Mouse (Mus musculus) limb, embryonic 14.5 days (tissue): ENCODE data around the gene Pear1. TPM values are rescaled to one million over a fixed set of nuclear protein-coding genes. Genes with fewer than 3 reads are reported as not detected.

Source experiments
- ATAC-seq: fragments of 200-750 bp; cut with Nextera tagmentation; 2 replicates; pipeline ENCODE4 v1.8.0; 2017; ENCODE audit warnings: low read depth, moderate number of reproducible peaks, moderate TSS enrichment; ENCODE audit not compliant: low FRiP score
- DNase-seq: peaks from one replicate; pipeline ENCODE4 v3.0.0-alpha.2; 2015; ENCODE audit warnings: low spot score
- H3K27ac ChIP-seq: fragments of 300-500 bp; sonication (generic); replicated peaks from 2 replicates; pipeline ENCODE4 v1.5.1; 2014; ENCODE audit warnings: low read depth, mild to moderate bottlenecking, low read length, moderate library complexity, mixed read lengths
- H3K27me3 ChIP-seq: fragments of 300-500 bp; sonication (generic); 2 replicates; pipeline ENCODE4 v1.6.1; 2014; ENCODE audit warnings: low read length, mixed read lengths; ENCODE audit not compliant: control insufficient read depth, insufficient read depth
- H3K36me3 ChIP-seq: fragments of 300-500 bp; sonication (generic); 2 replicates; pipeline ENCODE4 v1.6.1; 2014; ENCODE audit warnings: mild to moderate bottlenecking, low read length, moderate library complexity, mixed read lengths; ENCODE audit not compliant: control insufficient read depth, insufficient read depth
- H3K4me1 ChIP-seq: fragments of 300-500 bp; sonication (generic); 2 replicates; pipeline ENCODE4 v1.6.1; 2014; ENCODE audit warnings: antibody characterized with exemption, low read length, mixed read lengths; ENCODE audit not compliant: control insufficient read depth, insufficient read depth
- H3K4me2 ChIP-seq: fragments of 300-500 bp; sonication (generic); replicated peaks from 2 replicates; pipeline ENCODE4 v1.6.1; 2014; ENCODE audit warnings: low read depth, mild to moderate bottlenecking, low read length, moderate library complexity; ENCODE audit not compliant: severe bottlenecking
- H3K4me3 ChIP-seq: fragments of 300-500 bp; sonication (generic); replicated peaks from 2 replicates; pipeline ENCODE4 v1.5.1; 2014; ENCODE audit warnings: low read length
- H3K9ac ChIP-seq: fragments of 300-500 bp; sonication (generic); 2 replicates; pipeline ENCODE4 v1.6.1; 2014; ENCODE audit warnings: mild to moderate bottlenecking, low read depth, low read length, moderate library complexity; ENCODE audit not compliant: severe bottlenecking
- H3K9me3 ChIP-seq: fragments of 300-500 bp; sonication (generic); 2 replicates; pipeline ENCODE4 v1.6.1; 2016; ENCODE audit warnings: low read length; ENCODE audit not compliant: control insufficient read depth
- POLR2A ChIP-seq: fragments of 200-500 bp; IDR thresholded peaks from 2 replicates; pipeline ENCODE4 v1.8.0; 2012; ENCODE audit warnings: inconsistent platforms, mild to moderate bottlenecking, moderate library complexity, borderline replicate concordance; ENCODE audit not compliant: insufficient read depth, insufficient read length; ENCODE audit errors: extremely low read depth
- WGBS: fragments of 180-500 bp; shearing (Covaris S2); extraction: QIAGEN DNeasy Blood & Tissue Kit; methylation state at CpG from one replicate; pipeline ENCODE4 v1.1.7; 2014; 5-methylcytosine and 5-hydroxymethylcytosine counted together
- polyA plus RNA-seq, 2 experiments: library from polyadenylated mRNA; depleted of rRNA in 1 of 2; stranded (reverse) in 1 of 2; unstranded in 1 of 2; fragments of >200 nt; fragmentation: Nextera tagmentation in 1 of 2; extraction: Ambion mirVana in 1 of 2; gene quantifications; 2 replicates each; pipeline versions ENCODE4 v1.2.1 to v1.2.3; 2012 to 2014

Pear1 gene
- polyA plus RNA-seq, 2 experiments: 21.5 to 47.2 TPM

DNA sequence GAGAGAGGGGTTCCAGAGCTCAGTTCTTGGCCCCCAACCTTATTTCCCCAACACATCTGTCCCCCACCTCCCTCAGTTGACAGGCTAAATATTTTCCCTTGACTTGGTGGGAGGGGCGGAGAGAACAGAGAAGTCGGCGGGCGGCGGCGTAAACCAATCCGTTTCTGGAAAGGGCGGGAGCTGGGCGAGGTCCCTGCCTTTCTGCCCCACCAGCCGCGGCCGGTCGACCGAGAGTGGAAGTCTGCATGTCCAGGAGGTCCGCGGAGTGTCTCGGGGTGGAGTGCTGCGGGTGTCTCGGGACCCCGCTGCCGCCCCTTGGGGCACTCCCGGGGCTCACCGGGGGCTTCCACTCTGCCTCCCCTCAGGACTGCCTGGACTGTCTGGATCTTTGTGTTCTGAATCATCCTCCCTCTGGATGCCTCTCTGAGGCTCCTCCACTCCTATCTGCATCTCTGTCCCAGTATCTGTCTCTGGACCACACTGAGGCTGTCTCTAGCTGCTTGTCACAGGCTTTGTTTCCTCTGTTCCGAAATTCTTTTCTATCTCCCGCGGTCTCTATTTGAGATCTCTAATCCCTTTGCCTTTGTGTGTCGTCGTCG, 27.3 kb downstream of the Pear1 start, which contains the start of gene Insrr:
Gene Insrr, plus strand, starts transcription at position 216 of the 599 bp plus-strand sequence.
- no peaks in the 10 kb centered on the region for H3K36me3 ChIP-seq
- ATAC-seq (no peak), DNase-seq (peak; percentile 21)
- peak within 1 kb of the TSS; percentile 37 for H3K4me3 ChIP-seq
- H3K27ac ChIP-seq: no peak within 1 kb of the TSS
- H3K9ac ChIP-seq: peak within 1 kb of the TSS; percentile 41; the same call in 1 of the 2 replicates
- peaks cover 69% of the 10 kb centered on the region for H3K27me3 ChIP-seq
- H3K9me3 ChIP-seq: no peaks in the 10 kb centered on the region
- H3K4me1 ChIP-seq: peaks cover 18% of the 10 kb centered on the region
- no peak for TF ChIP-seq POLR2A
- WGBS: 2% methylated on average over 23 of the region's 29 CpGs
- H3K4me2 ChIP-seq: peak within 1 kb of the TSS; percentile 67

DNA sequence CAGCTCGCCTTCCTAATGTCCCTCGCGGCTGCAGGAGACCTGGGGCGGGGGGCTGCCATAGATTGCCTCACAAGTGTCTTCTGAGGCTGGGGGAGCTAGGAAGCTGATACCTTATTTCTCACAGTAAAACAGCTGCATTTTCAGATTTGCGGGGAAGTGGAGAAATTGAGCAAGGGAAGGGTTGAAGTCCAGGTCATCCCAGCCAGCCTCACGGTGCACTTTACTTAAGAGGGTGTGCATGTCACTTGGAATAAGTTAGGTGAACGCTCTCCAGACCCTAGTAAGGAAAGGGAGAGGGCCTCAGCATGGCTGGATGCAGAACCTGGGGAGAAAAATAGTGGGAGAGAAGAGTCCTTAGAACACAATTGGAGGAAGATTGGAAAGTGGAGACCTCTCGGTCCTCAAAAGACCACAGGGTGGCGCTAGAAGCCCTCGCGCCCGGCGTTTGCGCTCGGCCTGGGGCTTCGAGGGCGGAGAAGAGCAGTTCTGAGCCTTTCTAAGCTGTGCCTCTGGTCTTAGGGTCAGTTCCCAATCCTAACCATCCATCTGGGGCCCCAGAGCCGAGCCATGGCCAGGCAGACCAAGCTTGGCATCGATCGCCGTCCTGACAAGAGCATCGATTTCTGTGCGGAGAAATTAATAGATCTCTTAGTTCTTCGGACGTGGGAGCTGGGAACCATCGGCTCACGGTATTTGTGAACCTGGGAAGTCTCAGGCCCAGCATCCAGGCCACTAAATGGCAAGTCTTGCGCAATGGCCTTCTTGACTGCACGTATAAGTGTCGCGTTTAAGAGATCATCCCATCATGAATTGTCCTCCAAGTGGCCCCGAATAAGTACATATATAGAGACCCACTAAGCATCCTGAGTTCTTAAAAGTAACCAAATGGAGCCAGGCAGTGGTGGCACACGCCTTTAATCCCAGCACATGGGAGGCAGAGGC, 28.5 kb downstream of the Pear1 start:
- Histone ChIP-seq H3K4me1 (peaks cover 18% of the 10 kb centered on the region), H3K9me3 (no peaks in the 10 kb centered on the region), H3K36me3 (no peaks in the 10 kb centered on the region), H3K4me2 (peak overlapping the region; percentile 49), H3K9ac (no peak overlapping the region), H3K27me3 (peaks cover 74% of the 10 kb centered on the region), H3K4me3 (peak overlapping the region; percentile 33), H3K27ac (no peak overlapping the region)
- no peak for TF ChIP-seq POLR2A
- DNase-seq (peak; percentile 45), ATAC-seq (peak; percentile 50; the same call in 1 of the 2 replicates)
- WGBS: 17% methylated on average over 30 of the region's 33 CpGs

- TF ChIP-seq POLR2A: no peak
- peaks cover 74% of the 10 kb centered on the region for H3K27me3 ChIP-seq
- H3K4me2 ChIP-seq: peak within 1 kb of the TSS; percentile 49
- H3K4me3 ChIP-seq: peak within 1 kb of the TSS; percentile 33
- H3K36me3 ChIP-seq: no peaks in the 10 kb centered on the region
- peak within 1 kb of the TSS; percentile 40; the same call in 1 of the 2 replicates for H3K9ac ChIP-seq
- peak; percentile 54; the same call in 1 of the 2 replicates for ATAC-seq
- DNase-seq: no peak
- H3K9me3 ChIP-seq: no peaks in the 10 kb centered on the region
- under 1% methylated on average over 43 of the region's 47 CpGs for WGBS
- H3K4me1 ChIP-seq: peaks cover 20% of the 10 kb centered on the region
- H3K27ac ChIP-seq: no peak within 1 kb of the TSS
Measured at GRCm38 (mm10) chr3:87794922-87795325, 29.2 kb downstream of the Pear1 start, which contains the start of gene Ntrk1. TSS of gene Ntrk1 (minus strand) at chr3:87795162.

DNA sequence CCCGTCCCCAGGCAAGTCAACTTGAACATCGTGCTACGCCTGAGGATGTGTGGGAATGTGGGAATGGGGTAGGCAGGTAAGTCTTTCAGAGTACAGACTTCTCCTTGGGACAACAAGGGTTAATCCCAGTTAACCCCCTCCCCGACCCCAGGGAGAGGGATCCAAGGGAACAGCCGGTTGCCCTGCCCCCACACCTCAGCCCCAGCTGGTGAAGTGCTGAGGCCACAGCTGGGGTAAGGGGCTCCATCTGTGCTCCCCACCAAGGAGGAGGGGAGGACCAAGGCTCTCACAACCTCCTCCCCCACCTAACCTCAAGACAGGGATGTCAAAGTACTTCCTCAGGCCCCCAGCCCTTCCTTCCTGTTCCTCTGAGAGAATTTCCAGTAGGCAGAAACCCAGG, 34.3 kb downstream of the Pear1 start:
- no peak for DNase-seq
- 27% methylated on average over 5 of the region's 5 CpGs for WGBS
- ATAC-seq: no peak

DNA sequence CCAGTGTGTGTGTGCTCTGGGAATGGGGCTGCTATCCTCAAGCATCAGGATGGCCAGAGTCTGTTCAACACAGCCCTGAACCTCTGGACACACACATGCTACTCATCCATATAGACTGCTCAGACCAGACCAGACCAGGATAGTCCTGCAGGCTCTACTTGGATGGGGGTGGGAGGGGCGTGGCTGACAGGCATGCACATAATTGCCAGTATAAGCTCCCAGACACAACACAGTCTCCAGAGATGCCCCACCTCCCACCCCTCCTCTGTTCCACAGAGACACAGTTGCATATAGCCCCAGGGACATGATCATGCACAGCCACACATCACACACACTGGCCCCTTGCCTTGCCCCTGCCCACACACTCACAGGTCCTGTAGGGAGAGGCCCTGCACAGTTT, 34.9 kb downstream of the Pear1 start:
- Histone ChIP-seq H3K4me3 (no peak overlapping the region), H3K9ac (peak overlapping the region; percentile 16; the same call in 1 of the 2 replicates), H3K9me3 (no peaks in the 10 kb centered on the region), H3K27me3 (peaks cover 28% of the 10 kb centered on the region), H3K4me2 (no peak overlapping the region), H3K36me3 (no peaks in the 10 kb centered on the region), H3K27ac (no peak overlapping the region), H3K4me1 (peaks cover 8% of the 10 kb centered on the region)
- DNase-seq (no peak), ATAC-seq (no peak)
- 67% methylated on average over 1 of the region's 1 CpGs for WGBS
- TF ChIP-seq POLR2A: no peak

More for the DNA sequence above, 34.3 kb downstream of the Pear1 start:
- Histone ChIP-seq H3K27ac (no peak overlapping the region), H3K4me1 (peaks cover 11% of the 10 kb centered on the region), H3K36me3 (no peaks in the 10 kb centered on the region), H3K4me2 (no peak overlapping the region), H3K9ac (peak overlapping the region; percentile 16; the same call in 1 of the 2 replicates), H3K27me3 (peaks cover 33% of the 10 kb centered on the region), H3K9me3 (no peaks in the 10 kb centered on the region), H3K4me3 (no peak overlapping the region)
- no peak for TF ChIP-seq POLR2A
